Mouse (Mus musculus) forebrain, embryonic 14.5 days (tissue): ENCODE results near the gene Kndc1. TPM values are rescaled to one million over a fixed set of nuclear protein-coding genes. Genes with fewer than 3 reads are reported as not detected.

Experiments used
- ATAC-seq: fragments of 200-750 bp; cut with Nextera tagmentation; 2 replicates; pipeline ENCODE4 v1.8.0; 2017; ENCODE audit warnings: mild to moderate bottlenecking, moderate library complexity
- DNase-seq: peaks from one replicate; pipeline ENCODE4 v3.0.0-alpha.2; 2015; ENCODE audit warnings: low spot score
- H3K27ac ChIP-seq: fragments of 300-500 bp; sonication (generic); 2 replicates; pipeline ENCODE4 v1.5.1; 2014; ENCODE audit warnings: low read depth, mild to moderate bottlenecking, control low read depth, low read length, moderate library complexity
- H3K27me3 ChIP-seq: fragments of 300-500 bp; sonication (generic); replicated peaks from 2 replicates; pipeline ENCODE4 v1.6.1; 2014; ENCODE audit warnings: low read length, control low read depth, mixed read lengths; ENCODE audit not compliant: control insufficient read depth, insufficient read depth
- H3K36me3 ChIP-seq: fragments of 300-500 bp; sonication (generic); 2 replicates; pipeline ENCODE4 v1.6.1; 2014; ENCODE audit warnings: low read length, control low read depth; ENCODE audit not compliant: control insufficient read depth, insufficient read depth
- H3K4me1 ChIP-seq: fragments of 300-500 bp; sonication (generic); 2 replicates; pipeline ENCODE4 v1.6.1; 2014; ENCODE audit warnings: antibody characterized with exemption, low read length, control low read depth; ENCODE audit not compliant: control insufficient read depth, insufficient read depth
- H3K4me2 ChIP-seq: fragments of 300-500 bp; sonication (generic); 2 replicates; pipeline ENCODE4 v1.6.1; 2014; ENCODE audit warnings: mild to moderate bottlenecking, control low read depth, low read length
- H3K4me3 ChIP-seq: fragments of 300-500 bp; sonication (generic); 2 replicates; pipeline ENCODE4 v1.5.1; 2014; ENCODE audit warnings: low read depth, low read length, control low read depth
- H3K9ac ChIP-seq: fragments of 300-500 bp; sonication (generic); 2 replicates; pipeline ENCODE4 v1.6.1; 2014; ENCODE audit warnings: mild to moderate bottlenecking, low read length, control low read depth, moderate library complexity
- H3K9me3 ChIP-seq: fragments of 300-500 bp; sonication (generic); replicated peaks from 2 replicates; pipeline ENCODE4 v1.6.1; 2016; ENCODE audit warnings: low read length, control low read depth, mixed read lengths; ENCODE audit not compliant: control insufficient read depth
- WGBS: fragments of 180-500 bp; shearing (Covaris S2); extraction: QIAGEN DNeasy Blood & Tissue Kit; methylation state at CpG from one replicate; pipeline ENCODE4 v1.1.7; 2014; 5-methylcytosine and 5-hydroxymethylcytosine counted together
- polyA plus RNA-seq: library from polyadenylated mRNA; unstranded; fragments of >200 nt; fragmentation: Nextera tagmentation; extraction: Ambion mirVana; gene quantifications from 2 replicates; pipeline ENCODE4 v1.2.1, GENCODE M21; 2014

Kndc1 gene
- polyA plus RNA-seq, 1 experiment from 2014 or later: 7.0 TPM

DNA sequence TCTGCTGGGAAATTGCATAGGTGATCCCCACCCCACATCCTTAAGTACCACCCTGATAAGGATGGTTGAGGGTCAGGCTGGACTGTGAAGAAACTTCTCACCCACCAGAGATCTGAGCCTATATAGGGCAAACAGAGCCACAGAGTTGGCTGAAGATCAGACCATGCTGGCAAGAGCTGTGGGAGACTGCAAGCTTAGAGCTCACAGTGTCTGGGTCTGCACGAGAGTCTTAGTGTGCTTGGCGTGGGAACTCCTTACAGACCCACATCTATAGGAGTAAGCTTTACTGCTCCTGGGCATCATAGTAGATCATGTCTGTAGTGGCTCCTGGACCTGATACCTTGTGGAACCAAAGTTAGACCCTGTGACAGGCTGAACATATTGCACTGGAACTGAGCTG, 4.1 kb downstream of the Kndc1 start:
- no peaks in the 10 kb centered on the region for H3K9me3 ChIP-seq
- no peak overlapping the region for H3K4me2 ChIP-seq
- H3K4me3 ChIP-seq: no peak overlapping the region
- no peaks in the 10 kb centered on the region for H3K36me3 ChIP-seq
- H3K27me3 ChIP-seq: peaks cover 10% of the 10 kb centered on the region
- DNase-seq: no peak
- H3K4me1 ChIP-seq: no peaks in the 10 kb centered on the region
- H3K9ac ChIP-seq: no peak overlapping the region
- H3K27ac ChIP-seq: no peak overlapping the region
- ATAC-seq: no peak
- WGBS: 83% methylated on average over 2 of the region's 2 CpGs

- ATAC-seq (no peak), DNase-seq (no peak)
- H3K27me3 ChIP-seq: peaks cover under 1% of the 10 kb centered on the region; the same call in 1 of the 2 replicates
- 86% methylated on average over 7 of the region's 7 CpGs for WGBS
- H3K4me1 ChIP-seq: no peaks in the 10 kb centered on the region
- no peaks in the 10 kb centered on the region for H3K36me3 ChIP-seq
- no peak overlapping the region for H3K4me3 ChIP-seq
- no peak overlapping the region for H3K4me2 ChIP-seq
- no peak overlapping the region for H3K9ac ChIP-seq
- no peak overlapping the region for H3K27ac ChIP-seq
- no peaks in the 10 kb centered on the region for H3K9me3 ChIP-seq
Observed at GRCm38 (mm10) chr7:139899505-139899904, 5.0 kb downstream of the Kndc1 start.

GRCm38 (mm10) chr7:139900456-139900855, 6.0 kb downstream of the Kndc1 start:
- no peak for DNase-seq
- WGBS: 90% methylated on average over 7 of the region's 7 CpGs
- peaks cover 2% of the 10 kb centered on the region; the same call in 1 of the 2 replicates for H3K4me1 ChIP-seq
- no peaks in the 10 kb centered on the region for H3K27me3 ChIP-seq
- no peak for ATAC-seq
- H3K4me3 ChIP-seq: no peak overlapping the region
- H3K27ac ChIP-seq: no peak overlapping the region
- no peaks in the 10 kb centered on the region for H3K9me3 ChIP-seq
- H3K36me3 ChIP-seq: no peaks in the 10 kb centered on the region
- no peak overlapping the region for H3K4me2 ChIP-seq
- H3K9ac ChIP-seq: no peak overlapping the region

DNA sequence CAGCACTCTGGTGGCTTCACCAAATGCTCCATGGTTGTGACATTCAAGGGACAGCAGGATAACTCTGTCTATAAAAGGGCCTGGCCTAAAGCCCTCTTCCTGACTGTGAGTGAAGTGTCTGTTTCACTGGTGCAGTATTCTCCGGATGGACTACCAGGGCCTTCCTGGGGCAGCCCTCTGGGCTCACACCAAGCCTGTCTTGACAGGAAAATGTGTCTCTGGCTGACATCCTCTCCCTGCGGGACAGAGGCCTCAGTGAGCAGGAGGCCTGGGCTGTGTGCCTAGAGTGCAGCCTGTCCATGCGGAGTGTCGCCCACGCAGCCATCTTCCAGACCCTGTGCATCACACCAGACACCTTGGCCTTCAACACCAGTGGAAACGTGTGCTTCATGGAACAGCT, 6.4 kb downstream of the Kndc1 start:
- Histone ChIP-seq H3K4me2 (no peak overlapping the region), H3K9me3 (no peaks in the 10 kb centered on the region), H3K9ac (no peak overlapping the region), H3K36me3 (no peaks in the 10 kb centered on the region), H3K27me3 (no peaks in the 10 kb centered on the region), H3K27ac (no peak overlapping the region), H3K4me1 (peaks cover 2% of the 10 kb centered on the region; the same call in 1 of the 2 replicates), H3K4me3 (no peak overlapping the region)
- 93% methylated on average over 6 of the region's 6 CpGs for WGBS
- DNase-seq: no peak
- ATAC-seq: no peak

GRCm38 (mm10) chr7:139901981-139902380, 7.5 kb downstream of the Kndc1 start:
- no peaks in the 10 kb centered on the region for H3K9me3 ChIP-seq
- H3K4me3 ChIP-seq: no peak overlapping the region
- ATAC-seq (no peak), DNase-seq (no peak)
- no peak overlapping the region for H3K27ac ChIP-seq
- H3K27me3 ChIP-seq: no peaks in the 10 kb centered on the region
- H3K4me1 ChIP-seq: peaks cover 2% of the 10 kb centered on the region; the same call in 1 of the 2 replicates
- H3K9ac ChIP-seq: no peak overlapping the region
- WGBS: 29% methylated on average over 1 of the region's 1 CpGs
- no peak overlapping the region for H3K4me2 ChIP-seq
- no peaks in the 10 kb centered on the region for H3K36me3 ChIP-seq

DNA sequence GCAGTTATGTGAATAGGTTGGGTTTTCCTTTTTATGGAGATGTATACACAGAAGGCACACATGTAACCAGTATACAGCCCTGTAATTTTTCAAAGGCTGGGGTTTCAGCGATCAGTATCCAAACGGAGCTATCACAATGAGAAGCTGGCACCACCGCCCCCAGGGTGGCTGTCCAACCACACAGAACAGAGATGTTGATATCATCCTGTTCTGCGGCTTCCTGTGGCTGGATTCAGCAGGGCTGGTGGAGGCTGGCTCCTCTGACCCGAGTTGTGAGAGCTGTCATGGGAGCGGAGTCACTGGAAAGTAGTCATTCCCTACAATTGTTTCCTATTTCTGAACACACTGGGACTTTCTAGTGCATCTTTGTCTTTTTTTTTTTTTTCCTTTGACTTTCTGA, 10.8 kb downstream of the Kndc1 start:
- Histone ChIP-seq H3K9ac (no peak overlapping the region), H3K27me3 (no peaks in the 10 kb centered on the region), H3K27ac (0 out of 2 replicates have a peak overlapping the region, but pooled peaks have one; percentile 9), H3K9me3 (no peaks in the 10 kb centered on the region), H3K4me2 (no peak overlapping the region), H3K36me3 (no peaks in the 10 kb centered on the region), H3K4me3 (no peak overlapping the region), H3K4me1 (peaks cover 11% of the 10 kb centered on the region)
- 36% methylated on average over 6 of the region's 6 CpGs for WGBS
- no peak for DNase-seq
- no peak; the same call in 1 of the 2 replicates for ATAC-seq

GRCm38 (mm10) chr7:139905661-139906060, 11.2 kb downstream of the Kndc1 start:
- H3K27ac ChIP-seq: 0 out of 2 replicates have a peak overlapping the region, but pooled peaks have one; percentile 9
- H3K36me3 ChIP-seq: no peaks in the 10 kb centered on the region
- no peaks in the 10 kb centered on the region for H3K27me3 ChIP-seq
- WGBS: 5% methylated on average over 6 of the region's 6 CpGs
- DNase-seq: peak; percentile 62
- ATAC-seq: no peak
- H3K9me3 ChIP-seq: no peaks in the 10 kb centered on the region
- no peak overlapping the region for H3K9ac ChIP-seq
- H3K4me1 ChIP-seq: peaks cover 11% of the 10 kb centered on the region
- no peak overlapping the region for H3K4me2 ChIP-seq
- H3K4me3 ChIP-seq: no peak overlapping the region

- no peaks in the 10 kb centered on the region for H3K36me3 ChIP-seq
- no peak overlapping the region for H3K4me3 ChIP-seq
- H3K27ac ChIP-seq: no peak overlapping the region
- DNase-seq (peak; percentile 69), ATAC-seq (peak; percentile 49; the same call in 1 of the 2 replicates)
- H3K4me1 ChIP-seq: peaks cover 11% of the 10 kb centered on the region
- no peaks in the 10 kb centered on the region for H3K9me3 ChIP-seq
- H3K4me2 ChIP-seq: no peak overlapping the region
- 55% methylated on average over 5 of the region's 5 CpGs for WGBS
- H3K9ac ChIP-seq: no peak overlapping the region
- H3K27me3 ChIP-seq: peaks cover 3% of the 10 kb centered on the region
Observed at GRCm38 (mm10) chr7:139908176-139908575, 13.7 kb downstream of the Kndc1 start.

DNA sequence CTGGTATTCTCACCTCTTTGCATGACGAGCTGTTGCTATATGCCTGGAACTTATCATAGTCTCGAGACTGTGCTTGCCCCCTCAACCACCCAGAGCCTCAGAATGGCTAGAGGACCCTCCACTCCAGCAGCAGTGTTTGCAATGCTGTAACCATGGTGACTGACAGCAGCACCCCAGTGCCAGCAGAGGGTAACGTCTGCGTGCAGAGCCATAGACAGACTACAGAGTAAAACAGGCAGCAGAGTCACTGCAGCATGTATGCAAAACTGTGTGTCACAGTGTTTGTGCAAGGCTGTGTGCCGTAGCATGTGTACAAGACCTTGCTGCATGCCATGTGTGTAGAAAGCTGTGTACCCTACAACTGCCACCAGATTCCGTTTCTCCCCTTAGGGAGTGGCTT, 15.0 kb downstream of the Kndc1 start:
- Histone ChIP-seq H3K4me3 (no peak overlapping the region), H3K27ac (no peak overlapping the region), H3K9me3 (no peaks in the 10 kb centered on the region), H3K27me3 (peaks cover 12% of the 10 kb centered on the region), H3K36me3 (no peaks in the 10 kb centered on the region), H3K4me1 (peaks cover 11% of the 10 kb centered on the region), H3K4me2 (no peak overlapping the region), H3K9ac (no peak overlapping the region)
- WGBS: 35% methylated on average over 6 of the region's 6 CpGs
- ATAC-seq (peak; percentile 63), DNase-seq (peak; percentile 66)
